Mouse (Mus musculus) MEL (cell line): ENCODE measurements at regions not wholly inside any gene's neighbourhood (a gene's known extent, or its start where the extent isn't known, plus 50 kb on each side); places are given as distances from the start of the nearest gene placed in this dataset.

Experiments
- BHLHE40 ChIP-seq: IDR thresholded peaks from 2 replicates; pipeline ENCODE4 v1.6.1; 2012; ENCODE audit warnings: low read depth, mild to moderate bottlenecking, inconsistent platforms, low read length, improper control_type of control experiment, borderline replicate concordance
- CTCF ChIP-seq, 3 experiments: IDR thresholded peaks in 2 of 3; conservative IDR thresholded peaks in 1 of 3; 2 replicates each; pipeline ENCODE4 v1.5.1; 2011 to 2012; ENCODE audit warnings: low read length in 3 of 3, low read depth in 2 of 3, mild to moderate bottlenecking in 2 of 3, improper control_type of control experiment in 1 of 3, inconsistent platforms in 1 of 3, mixed read lengths in 1 of 3, moderate library complexity in 1 of 3; ENCODE audit not compliant: control insufficient read depth in 1 of 3, insufficient read depth in 1 of 3, poor library complexity in 1 of 3, severe bottlenecking in 1 of 3
- EP300 ChIP-seq, 2 experiments: IDR thresholded peaks; 2 replicates each; pipeline ENCODE4 v1.6.1; 2011; ENCODE audit warnings: improper control_type of control experiment in 2 of 2, low read length in 2 of 2, low read depth in 1 of 2, mild to moderate bottlenecking in 1 of 2
- GABPA ChIP-seq: IDR thresholded peaks from 2 replicates; pipeline ENCODE4 v1.6.1; 2012; ENCODE audit warnings: low read depth, mild to moderate bottlenecking, inconsistent platforms, low read length, improper control_type of control experiment, moderate library complexity
- GATA1 ChIP-seq: IDR thresholded peaks from 2 replicates; pipeline ENCODE4 v1.6.1; 2011; ENCODE audit warnings: low read depth, low read length, improper control_type of control experiment
- MAFK ChIP-seq: IDR thresholded peaks from 2 replicates; pipeline ENCODE4 v1.6.1; 2011; ENCODE audit warnings: low read depth, mild to moderate bottlenecking, low read length, improper control_type of control experiment, borderline replicate concordance
- MAZ ChIP-seq: IDR thresholded peaks from 2 replicates; pipeline ENCODE4 v1.6.1; 2012; ENCODE audit warnings: low read depth, mild to moderate bottlenecking, inconsistent platforms, low read length, improper control_type of control experiment
- NRF1 ChIP-seq: IDR thresholded peaks from 2 replicates; pipeline ENCODE4 v1.6.1; 2014; ENCODE audit warnings: low read depth, mild to moderate bottlenecking, inconsistent platforms, low read length, improper control_type of control experiment, moderate library complexity; ENCODE audit not compliant: poor library complexity, insufficient read depth, severe bottlenecking
- POLR2A ChIP-seq, 2 experiments: IDR thresholded peaks; 2 replicates each; pipeline ENCODE4 v1.6.1; 2011 to 2012; ENCODE audit warnings: low read length in 2 of 2, mild to moderate bottlenecking in 2 of 2, control low read depth in 1 of 2, improper control_type of control experiment in 1 of 2, low read depth in 1 of 2, moderate library complexity in 1 of 2; ENCODE audit not compliant: control insufficient read depth in 1 of 2, insufficient read depth in 1 of 2, poor library complexity in 1 of 2
- SMC3 ChIP-seq: IDR thresholded peaks from 2 replicates; pipeline ENCODE4 v1.6.1; 2011; ENCODE audit warnings: low read depth, low read length, improper control_type of control experiment
- TAL1 ChIP-seq: IDR thresholded peaks from 2 replicates; pipeline ENCODE4 v1.6.1; 2012; ENCODE audit warnings: mild to moderate bottlenecking, inconsistent platforms, low read length, moderate library complexity, mixed read lengths
- UBTF ChIP-seq: IDR thresholded peaks from 2 replicates; pipeline ENCODE4 v1.6.1; 2012; ENCODE audit warnings: low read depth, mild to moderate bottlenecking, inconsistent platforms, low read length, improper control_type of control experiment, moderate library complexity, borderline replicate concordance; ENCODE audit not compliant: insufficient read depth
- ZMIZ1 ChIP-seq: IDR thresholded peaks from 2 replicates; pipeline ENCODE4 v1.6.1; 2012; ENCODE audit warnings: low read depth, mild to moderate bottlenecking, inconsistent platforms, low read length, improper control_type of control experiment, moderate library complexity
- ZNF384 ChIP-seq: IDR thresholded peaks from 2 replicates; pipeline ENCODE4 v1.6.1; 2012; ENCODE audit warnings: low read depth, mild to moderate bottlenecking, inconsistent platforms, low read length, improper control_type of control experiment

DNA sequence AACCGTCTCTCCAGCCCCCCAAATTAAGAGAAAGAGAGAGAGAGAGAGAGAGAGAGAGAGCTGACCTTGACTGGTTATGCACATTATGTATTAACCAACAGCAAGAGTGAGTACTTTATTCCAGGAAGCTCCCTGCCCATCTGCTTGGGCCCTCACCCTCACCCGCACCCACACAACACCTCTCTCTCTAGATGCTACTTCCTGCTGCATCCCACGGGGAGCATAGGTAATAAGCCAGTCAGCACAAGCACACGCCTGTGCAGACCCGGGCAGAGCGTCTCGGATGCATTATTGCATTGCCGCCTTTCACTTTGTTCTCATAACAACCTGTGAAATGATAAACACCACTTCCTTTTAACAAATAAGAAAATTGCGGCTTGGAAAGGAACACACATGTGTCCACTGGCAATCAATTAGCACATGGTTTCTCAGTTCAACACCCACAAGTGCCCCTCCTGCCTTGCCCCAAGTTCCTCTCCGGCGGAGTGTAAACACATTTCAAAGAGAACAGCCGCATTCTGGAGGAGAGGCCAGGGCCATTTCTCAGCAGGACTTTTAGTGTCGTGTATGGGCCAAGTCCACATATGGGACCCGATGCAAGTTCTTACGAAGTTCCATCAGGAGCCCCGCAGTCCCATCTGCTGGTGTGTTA, 211.7 kb downstream of the Setd4 start:
- TF ChIP-seq EP300 (IDR thresholded peaks at IDR 0.05; ENCODE audit: low read depth in 1 of 2, low read length in 2 of 2), result no peak
- TF ChIP-seq CTCF (IDR thresholded peaks at IDR 0.05 in 2 of 3, conservative IDR thresholded peaks at IDR 0.05 in 1 of 3; ENCODE audit: control insufficient read depth in 1 of 3, insufficient read depth in 1 of 3, low read depth in 2 of 3, low read length in 3 of 3, poor library complexity in 1 of 3, severe bottlenecking in 1 of 3), result no peak
- no peak for TF ChIP-seq MAFK
- TF ChIP-seq ZMIZ1, result no peak
- no peak for TF ChIP-seq ZNF384
- TF ChIP-seq TAL1, result no peak
- TF ChIP-seq GATA1, result no peak
- no peak for TF ChIP-seq BHLHE40
- TF ChIP-seq SMC3, result no peak
- no peak for TF ChIP-seq MAZ
- TF ChIP-seq UBTF, result no peak
- TF ChIP-seq POLR2A (IDR thresholded peaks at IDR 0.05; ENCODE audit: control insufficient read depth in 1 of 2, insufficient read depth in 1 of 2, low read depth in 1 of 2, low read length in 2 of 2, poor library complexity in 1 of 2), result no peak
- no peak for TF ChIP-seq GABPA
- no peak for TF ChIP-seq NRF1
